Mouse (Mus musculus): ENCODE results near the gene Hoxc10. TPM values are rescaled to one million over a fixed set of nuclear protein-coding genes. Genes with fewer than 3 reads are reported as not detected.

Gene Hoxc10
- polyA plus RNA-seq, 1 experiment from 2014 or later = not detected

GRCm38 (mm10) chr15:102965003-102965891 lies 1.3 kb upstream of the Hoxc10 start:
- Histone ChIP-seq H3K4me1 (replicated peaks) (no peaks in the 10 kb centered on the region; the same call in 1 of the 2 replicates), H3K36me3 (no peaks in the 10 kb centered on the region), H3K9me3 (no peaks in the 10 kb centered on the region), H3K4me3 (no peak overlapping the region), H3K27me3 (ENCODE audit: insufficient read depth, poor library complexity, severe bottlenecking) (peaks cover 100% of the 10 kb centered on the region), H3K27ac (no peak overlapping the region)
- 2% methylated on average over 26 of the region's 26 CpGs for WGBS
- DNase-seq (ENCODE audit: low spot score) = no peak

GRCm38 (mm10) chr15:102965892-102966775 lies 462 bp upstream of the Hoxc10 start:
- Histone ChIP-seq H3K4me1 (replicated peaks) (no peaks in the 10 kb centered on the region; the same call in 1 of the 2 replicates), H3K4me3 (peak overlapping the region; percentile 31), H3K27me3 (ENCODE audit: insufficient read depth, poor library complexity, severe bottlenecking) (peaks cover 100% of the 10 kb centered on the region), H3K36me3 (no peaks in the 10 kb centered on the region), H3K9me3 (no peaks in the 10 kb centered on the region), H3K27ac (no peak overlapping the region)
- 3% methylated on average over 30 of the region's 30 CpGs for WGBS
- DNase-seq (ENCODE audit: low spot score) = peak; percentile 86

GRCm38 (mm10) chr15:102967312-102967510 lies 615 bp downstream of the Hoxc10 start, which contains the start of gene Hoxc5:
Gene Hoxc5, plus strand, starts transcription at chr15:102967443.
- 2% methylated on average over 12 of the region's 12 CpGs for WGBS
- Histone ChIP-seq H3K27ac (no peak within 1 kb of the TSS), H3K4me1 (replicated peaks) (no peaks in the 10 kb centered on the region; the same call in 1 of the 2 replicates), H3K36me3 (no peaks in the 10 kb centered on the region), H3K4me3 (peak within 1 kb of the TSS; percentile 31), H3K27me3 (ENCODE audit: insufficient read depth, poor library complexity, severe bottlenecking) (peaks cover 100% of the 10 kb centered on the region), H3K9me3 (no peaks in the 10 kb centered on the region)
- DNase-seq (ENCODE audit: low spot score) = no peak

GRCm38 (mm10) chr15:102967511-102968397 lies 1.2 kb downstream of the Hoxc10 start:
- no peak overlapping the region for H3K4me3 ChIP-seq
- DNase-seq (ENCODE audit: low spot score) = no peak

GRCm38 (mm10) chr15:102969296-102969695 lies 2.7 kb downstream of the Hoxc10 start:
- Histone ChIP-seq H3K27ac (no peak overlapping the region), H3K36me3 (no peaks in the 10 kb centered on the region), H3K4me1 (replicated peaks) (no peaks in the 10 kb centered on the region; the same call in 1 of the 2 replicates), H3K9me3 (no peaks in the 10 kb centered on the region), H3K27me3 (ENCODE audit: insufficient read depth, poor library complexity, severe bottlenecking) (peaks cover 100% of the 10 kb centered on the region), H3K4me3 (no peak overlapping the region)
- WGBS = 44% methylated on average over 1 of the region's 1 CpGs
- no peak for DNase-seq (ENCODE audit: low spot score)

More at GRCm38 (mm10) chr15:102967511-102968397, 1.2 kb downstream of the Hoxc10 start:
- H3K27ac ChIP-seq = no peak overlapping the region
- 2% methylated on average over 34 of the region's 34 CpGs for WGBS
- no peaks in the 10 kb centered on the region for H3K9me3 ChIP-seq
- H3K36me3 ChIP-seq = no peaks in the 10 kb centered on the region
- H3K4me1 ChIP-seq (replicated peaks) = no peaks in the 10 kb centered on the region; the same call in 1 of the 2 replicates
- peaks cover 100% of the 10 kb centered on the region for H3K27me3 ChIP-seq (ENCODE audit: insufficient read depth, poor library complexity, severe bottlenecking)

- no peak for DNase-seq (ENCODE audit: low spot score)
- WGBS = under 1% methylated on average over 12 of the region's 12 CpGs
- Histone ChIP-seq H3K4me3 (no peak overlapping the region), H3K27me3 (ENCODE audit: insufficient read depth, poor library complexity, severe bottlenecking) (peaks cover 100% of the 10 kb centered on the region), H3K27ac (no peak overlapping the region), H3K36me3 (no peaks in the 10 kb centered on the region), H3K9me3 (no peaks in the 10 kb centered on the region), H3K4me1 (replicated peaks) (no peaks in the 10 kb centered on the region; the same call in 1 of the 2 replicates)
Observed at GRCm38 (mm10) chr15:102970740-102971139, 4.1 kb downstream of the Hoxc10 start.

- 1% methylated on average over 21 of the region's 21 CpGs for WGBS
- H3K27ac ChIP-seq = no peak overlapping the region
- H3K4me1 ChIP-seq (replicated peaks) = no peaks in the 10 kb centered on the region
- peaks cover 100% of the 10 kb centered on the region for H3K27me3 ChIP-seq (ENCODE audit: insufficient read depth, poor library complexity, severe bottlenecking)
- no peaks in the 10 kb centered on the region for H3K9me3 ChIP-seq
- no peaks in the 10 kb centered on the region for H3K36me3 ChIP-seq
- DNase-seq (ENCODE audit: low spot score) = no peak
- no peak overlapping the region for H3K4me3 ChIP-seq
Observed at GRCm38 (mm10) chr15:102972254-102972653, 5.7 kb downstream of the Hoxc10 start.

GRCm38 (mm10) chr15:102972753-102973152 lies 6.2 kb downstream of the Hoxc10 start:
- no peaks in the 10 kb centered on the region for H3K9me3 ChIP-seq
- no peak overlapping the region for H3K27ac ChIP-seq
- no peak overlapping the region for H3K4me3 ChIP-seq
- no peaks in the 10 kb centered on the region for H3K36me3 ChIP-seq
- DNase-seq (ENCODE audit: low spot score) = no peak
- peaks cover 100% of the 10 kb centered on the region for H3K27me3 ChIP-seq (ENCODE audit: insufficient read depth, poor library complexity, severe bottlenecking)
- no peaks in the 10 kb centered on the region for H3K4me1 ChIP-seq (replicated peaks)
- 4% methylated on average over 6 of the region's 6 CpGs for WGBS

GRCm38 (mm10) chr15:102975034-102975433 lies 8.4 kb downstream of the Hoxc10 start:
- WGBS = 6% methylated on average over 7 of the region's 7 CpGs
- H3K9me3 ChIP-seq = no peaks in the 10 kb centered on the region
- peaks cover 100% of the 10 kb centered on the region for H3K27me3 ChIP-seq (ENCODE audit: insufficient read depth, poor library complexity, severe bottlenecking)
- no peaks in the 10 kb centered on the region for H3K36me3 ChIP-seq
- no peak overlapping the region for H3K4me3 ChIP-seq
- no peak overlapping the region for H3K27ac ChIP-seq
- DNase-seq (ENCODE audit: low spot score) = no peak
- H3K4me1 ChIP-seq (replicated peaks) = no peaks in the 10 kb centered on the region

- 1% methylated on average over 21 of the region's 21 CpGs for WGBS
- DNase-seq (ENCODE audit: low spot score) = peak; percentile 62
- H3K27ac ChIP-seq = no peak overlapping the region
- no peaks in the 10 kb centered on the region for H3K4me1 ChIP-seq (replicated peaks)
- no peaks in the 10 kb centered on the region for H3K36me3 ChIP-seq
- H3K4me3 ChIP-seq = no peak overlapping the region
- H3K27me3 ChIP-seq (ENCODE audit: insufficient read depth, poor library complexity, severe bottlenecking) = peaks cover 100% of the 10 kb centered on the region
- no peaks in the 10 kb centered on the region for H3K9me3 ChIP-seq
Observed at GRCm38 (mm10) chr15:102975688-102976111, 9.1 kb downstream of the Hoxc10 start.

- Histone ChIP-seq H3K4me3 (no peak within 1 kb of the TSS), H3K4me1 (replicated peaks) (no peaks in the 10 kb centered on the region; the same call in 1 of the 2 replicates), H3K36me3 (no peaks in the 10 kb centered on the region), H3K27ac (no peak within 1 kb of the TSS), H3K9me3 (no peaks in the 10 kb centered on the region), H3K27me3 (ENCODE audit: insufficient read depth, poor library complexity, severe bottlenecking) (peaks cover 100% of the 10 kb centered on the region)
- 2% methylated on average over 20 of the region's 20 CpGs for WGBS
- DNase-seq (ENCODE audit: low spot score) = no peak
Observed at GRCm38 (mm10) chr15:102976171-102976570, 9.6 kb downstream of the Hoxc10 start, which contains the start of gene Hoxc9. Gene Hoxc9, plus strand, starts transcription at chr15:102976439.
